In genomic region chr2:103906581-103907184, GRCm38 (mm10) we compare ENCODE assay signal across 10 mouse cellular contexts. TPM values are rescaled to one million over a fixed set of nuclear protein-coding genes. Genes with fewer than 3 reads are reported as not detected.
A peak's percentile ranks its signal among the peaks of the same experiment; 100 is the strongest.
DNase-seq lines count a peak whose midpoint lies in the region; ATAC-seq and TF ChIP-seq lines count a peak whose summit lies in the region.
"Had no signal": no experiment of that assay in that cellular context is flagged by ENCODE, and none has a peak within 500 bp of the region (broad histone marks: within the 10 kb centered on the region; RNA-seq: fewer than 3 reads in every experiment).

No protein-coding gene starts in this region.

- TF ChIP-seq CTCF in liver, adult 2 months (IDR thresholded peaks at IDR 0.05; ENCODE audit: low read depth, low read length): no peak

- H3K4me2 ChIP-seq in forebrain, embryonic 11.5 days (ENCODE audit: low read depth, low read length, severe bottlenecking): no peak overlapping the region
- H3K4me2 ChIP-seq in limb, embryonic 12.5 days: no peak overlapping the region
- no peak overlapping the region for H3K4me2 ChIP-seq in hindbrain, embryonic 12.5 days (replicated peaks)

- no peaks in the 10 kb centered on the region for H3K9me3 ChIP-seq in forebrain, embryonic 10.5 days
- no peaks in the 10 kb centered on the region for H3K9me3 ChIP-seq in forebrain, embryonic 11.5 days (ENCODE audit: control insufficient read depth, low read length)
- H3K9me3 ChIP-seq in limb, embryonic 12.5 days: no peaks in the 10 kb centered on the region
- no peaks in the 10 kb centered on the region for H3K9me3 ChIP-seq in hindbrain, embryonic 12.5 days (replicated peaks)

- peak overlapping the region; percentile 44; the same call in 1 of the 2 replicates for H3K27ac ChIP-seq in forebrain, embryonic 10.5 days
- no peak overlapping the region; the same call in 1 of the 2 replicates for H3K27ac ChIP-seq in forebrain, embryonic 11.5 days (ENCODE audit: low read depth, low read length)
- H3K27ac ChIP-seq in liver, adult 2 months (replicated peaks; ENCODE audit: insufficient read depth, low read depth, low read length): no peak overlapping the region
- H3K27ac ChIP-seq in limb, embryonic 12.5 days: peak overlapping the region; percentile 71
- peak overlapping the region; percentile 77 for H3K27ac ChIP-seq in macrophage
- no peak overlapping the region for H3K27ac ChIP-seq in hindbrain, embryonic 12.5 days

- DNase-seq in forebrain, embryonic 10.5 days (ENCODE audit: extremely low spot score, low spot score): no peak
- no peak for DNase-seq in forebrain, embryonic 11.5 days (ENCODE audit: low spot score)
- peak; percentile 10 for DNase-seq in liver, adult 2 months (ENCODE audit: extremely low read depth, low read depth, low spot score)
- no peak for DNase-seq in liver
- no peak for DNase-seq in layer of hippocampus, adult 9-10 months (ENCODE audit: low spot score)
- DNase-seq: forebrain, postnatal 0 days; right cerebral cortex, postnatal 14 days had no signal

- peaks cover 10% of the 10 kb centered on the region; the same call in 1 of the 2 replicates for H3K27me3 ChIP-seq in forebrain, embryonic 10.5 days (ENCODE audit: poor library complexity, severe bottlenecking)
- H3K27me3 ChIP-seq in forebrain, embryonic 11.5 days (ENCODE audit: control insufficient read depth, insufficient read depth, low read length): no peaks in the 10 kb centered on the region
- no peaks in the 10 kb centered on the region for H3K27me3 ChIP-seq in liver, adult 2 months (ENCODE audit: control insufficient read depth, insufficient read depth, low read length)
- H3K27me3 ChIP-seq in limb, embryonic 12.5 days: no peaks in the 10 kb centered on the region
- H3K27me3 ChIP-seq in hindbrain, embryonic 12.5 days: no peaks in the 10 kb centered on the region

- no peak for ATAC-seq in forebrain, embryonic 11.5 days (replicated peaks; ENCODE audit: low FRiP score)
- no peak for ATAC-seq in limb, embryonic 12.5 days (ENCODE audit: insufficient number of reproducible peaks, insufficient read depth, low FRiP score, low TSS enrichment, low read depth)
- ATAC-seq in hindbrain, embryonic 12.5 days (ENCODE audit: low FRiP score): no peak
- ATAC-seq: forebrain, postnatal 0 days had no signal

- TF ChIP-seq POLR2A in liver, adult 2 months (IDR thresholded peaks at IDR 0.05; ENCODE audit: extremely low read depth, insufficient read depth, low read length): no peak

- no peaks in the 10 kb centered on the region for H3K36me3 ChIP-seq in forebrain, embryonic 10.5 days (replicated peaks)
- no peaks in the 10 kb centered on the region for H3K36me3 ChIP-seq in forebrain, embryonic 11.5 days (ENCODE audit: control insufficient read depth, insufficient read depth, low read length)
- no peaks in the 10 kb centered on the region for H3K36me3 ChIP-seq in liver, adult 2 months (ENCODE audit: control insufficient read depth, insufficient read depth, low read length)
- no peaks in the 10 kb centered on the region for H3K36me3 ChIP-seq in limb, embryonic 12.5 days
- H3K36me3 ChIP-seq in macrophage (ENCODE audit: inconsistent target): no peaks in the 10 kb centered on the region
- no peaks in the 10 kb centered on the region for H3K36me3 ChIP-seq in hindbrain, embryonic 12.5 days

- 43% methylated on average over 2 of the region's 2 CpGs for WGBS in forebrain, embryonic 10.5 days
- 22% methylated on average over 2 of the region's 2 CpGs for WGBS in forebrain, embryonic 11.5 days
- WGBS in liver, adult 2 months: 38% methylated on average over 2 of the region's 2 CpGs
- 15% methylated on average over 2 of the region's 2 CpGs for WGBS in limb, embryonic 12.5 days
- WGBS in macrophage (ENCODE audit: missing documents): 3% methylated on average over 2 of the region's 2 CpGs
- WGBS in hindbrain, embryonic 12.5 days: 37% methylated on average over 2 of the region's 2 CpGs

- no peaks in the 10 kb centered on the region for H3K79me2 ChIP-seq in liver, adult 2 months (ENCODE audit: control insufficient read depth, insufficient read depth, low read length)
- no peaks in the 10 kb centered on the region for H3K79me2 ChIP-seq in macrophage (ENCODE audit: inconsistent target)

- H3K4me3 ChIP-seq in forebrain, embryonic 10.5 days: no peak overlapping the region
- H3K4me3 ChIP-seq in forebrain, embryonic 11.5 days (ENCODE audit: low read depth, low read length): no peak overlapping the region
- H3K4me3 ChIP-seq in liver, adult 2 months (ENCODE audit: insufficient read depth, low read depth, low read length): no peak overlapping the region
- no peak overlapping the region for H3K4me3 ChIP-seq in limb, embryonic 12.5 days (replicated peaks)
- no peak overlapping the region for H3K4me3 ChIP-seq in macrophage (ENCODE audit: inconsistent target)
- H3K4me3 ChIP-seq in hindbrain, embryonic 12.5 days: no peak overlapping the region

- H3K9ac ChIP-seq in forebrain, embryonic 11.5 days (ENCODE audit: low read length): no peak overlapping the region
- H3K9ac ChIP-seq in liver, adult 2 months (ENCODE audit: low read depth, low read length): no peak overlapping the region
- H3K9ac ChIP-seq in limb, embryonic 12.5 days (replicated peaks): no peak overlapping the region
- H3K9ac ChIP-seq in hindbrain, embryonic 12.5 days: no peak overlapping the region
- H3K9ac ChIP-seq: forebrain, postnatal 0 days had no signal

- peaks cover 39% of the 10 kb centered on the region for H3K4me1 ChIP-seq in forebrain, embryonic 10.5 days
- peaks cover 6% of the 10 kb centered on the region; the same call in 1 of the 2 replicates for H3K4me1 ChIP-seq in forebrain, embryonic 11.5 days (replicated peaks; ENCODE audit: control insufficient read depth, insufficient read depth, low read length)
- H3K4me1 ChIP-seq in liver, adult 2 months (ENCODE audit: control insufficient read depth, insufficient read depth, low read length): no peaks in the 10 kb centered on the region
- H3K4me1 ChIP-seq in limb, embryonic 12.5 days (replicated peaks): peaks cover 31% of the 10 kb centered on the region
- peaks cover 18% of the 10 kb centered on the region for H3K4me1 ChIP-seq in hindbrain, embryonic 12.5 days

RNA-seq across cellular contexts. Expression of gene Lmo2, which starts 51.1 kb away (rescaled TPM):
- 24.3 and 26.4 TPM in 2 replicates for polyA plus RNA-seq in forebrain, embryonic 10.5 days (2016; fragmentation: Nextera tagmentation; extraction: Ambion mirVana)
- polyA plus RNA-seq in forebrain, embryonic 11.5 days (2014; fragmentation: Nextera tagmentation; extraction: Ambion mirVana): 41.0 and 41.9 TPM in 2 replicates
- total RNA-seq in liver, adult 2 months (2014; rRNA removed): 4.5 and 5.1 TPM in 2 replicates
- 2.4 and 3.8 TPM in 2 replicates for polyA plus RNA-seq in liver, adult 2 months (2012; rRNA removed)
- 20.0 and 22.6 TPM in 2 replicates for polyA plus RNA-seq in limb, embryonic 12.5 days (2016; fragmentation: Nextera tagmentation; extraction: Ambion mirVana)
- 100 to 1,000 TPM in 12 of 26 experiments, 10 to 100 TPM in 14; 39.5 to 213 (median 98.9) TPM for total RNA-seq in macrophage (2018; cell fraction: chromatin; rRNA removed)
- total RNA-seq in macrophage (2018; cell fraction: cytosol; rRNA removed): 100 to 1,000 TPM; 111 to 268 (median 186) TPM
- total RNA-seq in macrophage (2018; cell fraction: nucleus; rRNA removed): 100 to 1,000 TPM in 23 of 26 experiments, 10 to 100 TPM in 3; 86.9 to 369 (median 162) TPM
- 181 to 268 TPM (median 246 TPM) in 3 replicates for polyA plus RNA-seq in macrophage (2018)
- polyA plus RNA-seq in hindbrain, embryonic 12.5 days (2016; fragmentation: Nextera tagmentation; extraction: Ambion mirVana): 25.6 and 27.2 TPM in 2 replicates

Comparison
In these comparisons a context has a peak if more than half of its experiments do, and no peak if none do; other contexts are left out.
1. H3K27ac ChIP-seq: peak in forebrain, embryonic 10.5 days (single experiment), limb, embryonic 12.5 days (single experiment) and macrophage (single experiment); none in forebrain, embryonic 11.5 days (single experiment), liver, adult 2 months (single experiment) and hindbrain, embryonic 12.5 days (single experiment).